Mouse (Mus musculus): ENCODE results near the gene Ston2. TPM values are rescaled to one million over a fixed set of nuclear protein-coding genes. Genes with fewer than 3 reads are reported as not detected.
"Not testable (repeated sequence)": the region's sequence is repeated elsewhere in the genome, so short reads cannot be mapped to it uniquely, and the experiment has no call there.

Gene Ston2
- polyA plus RNA-seq, 1 experiment from 2014 or later = 14.8 TPM

DNA sequence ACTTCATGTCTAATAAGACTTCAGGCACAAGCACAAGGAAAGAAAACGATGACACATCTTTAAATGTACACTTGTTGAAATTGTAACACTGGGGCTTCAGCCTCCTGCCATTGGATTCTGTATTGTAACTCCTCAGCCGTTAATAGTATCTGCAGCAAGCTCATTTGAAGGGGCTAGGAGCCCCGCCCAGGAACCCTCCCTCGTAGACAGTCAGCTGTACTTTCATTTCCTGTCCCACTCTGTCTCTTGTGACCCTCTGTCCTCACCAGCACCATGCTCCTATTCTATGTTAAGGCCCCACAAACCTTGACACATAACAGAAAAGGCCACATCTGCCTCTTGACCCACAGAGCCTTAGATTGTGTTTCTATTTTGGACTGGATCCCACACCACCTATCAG, 3.6 kb upstream of the Ston2 start:
- DNase-seq (ENCODE audit: low read depth, low spot score) (no peak), ATAC-seq (no peak)
- CTCF ChIA-PET = no interaction called here
- TF ChIP-seq CTCF (IDR thresholded peaks at IDR 0.05) = no peak
- H3K27me3 ChIP-seq = peaks cover 7% of the 10 kb centered on the region
- in situ Hi-C loops (cut with MboI; ENCODE audit: low pct_unique_long_range_greater_than_20kb) = loop anchor here (5.0 to 25.0 kb wide), 2 partner anchors 150 to 380 kb away; no protein-coding TSS in a partner anchor
- POLR2A ChIA-PET = no interaction called here

- no peak for ATAC-seq
- ChIA-PET POLR2A (no interaction called here), CTCF (interaction anchor here (0.6 to 2.4 kb wide), 14 partner anchors 9 to 210 kb away, joined by 3 to 13 read pairs (median 4); no protein-coding TSS in a partner anchor)
- TF ChIP-seq CTCF (IDR thresholded peaks at IDR 0.05) = peak; percentile 63
- peak; percentile 10 for DNase-seq (ENCODE audit: low read depth, low spot score)
- peaks cover 7% of the 10 kb centered on the region for H3K27me3 ChIP-seq
- in situ Hi-C loops (cut with MboI; ENCODE audit: low pct_unique_long_range_greater_than_20kb) = loop anchor here (5.0 to 25.0 kb wide), 2 partner anchors 148 to 378 kb away; no protein-coding TSS in a partner anchor
Measured at GRCm38 (mm10) chr12:91789801-91790200, 1.6 kb upstream of the Ston2 start.

- ATAC-seq; DNase-seq (ENCODE audit: low read depth, low spot score); H3K27me3 ChIP-seq; POLR2A ChIA-PET: not testable (repeated sequence)
- in situ Hi-C loops (cut with MboI; ENCODE audit: low pct_unique_long_range_greater_than_20kb) = loop anchor here (25.0 kb wide), 1 partner anchor 376 kb away; no protein-coding TSS in a partner anchor
- CTCF ChIA-PET = interaction anchor here (1.0 to 2.4 kb wide), 6 partner anchors 8 to 164 kb away, joined by 3 to 13 read pairs (median 3); no protein-coding TSS in a partner anchor
Measured at GRCm38 (mm10) chr12:91788446-91788845, 259 bp upstream of the Ston2 start.

DNA sequence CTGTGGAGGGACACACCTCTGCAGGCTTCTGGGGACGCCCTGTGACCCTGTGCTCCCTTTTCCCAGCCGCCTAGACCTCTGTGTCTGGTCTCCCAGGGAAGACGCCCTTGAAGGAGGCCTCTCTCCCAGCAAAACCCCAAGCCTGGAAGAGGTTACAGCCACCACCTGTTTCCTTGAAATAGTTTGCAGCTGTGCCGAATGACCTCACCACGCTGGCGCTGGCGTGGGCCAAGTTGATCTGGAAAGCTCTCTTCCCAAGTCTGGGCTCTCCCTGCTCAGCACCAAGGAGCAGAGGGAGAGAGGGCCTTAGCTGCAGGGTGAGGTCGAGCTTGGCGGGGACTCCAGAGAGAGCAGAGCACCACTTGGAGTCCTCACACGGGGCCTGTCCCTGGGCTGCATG, 1.8 kb downstream of the Ston2 start:
- ChIA-PET POLR2A (no interaction called here), CTCF (no interaction called here)
- in situ Hi-C loops (cut with MboI; ENCODE audit: low pct_unique_long_range_greater_than_20kb) = loop anchor here (25.0 kb wide), 1 partner anchor 374 kb away; no protein-coding TSS in a partner anchor
- H3K27me3 ChIP-seq = no peaks in the 10 kb centered on the region
- ATAC-seq (no peak), DNase-seq (ENCODE audit: low read depth, low spot score) (no peak)
- TF ChIP-seq CTCF (IDR thresholded peaks at IDR 0.05) = no peak

- H3K27me3 ChIP-seq = no peaks in the 10 kb centered on the region
- CTCF ChIA-PET = interaction anchor here (1.9 to 2.6 kb wide), 2 partner anchors 8 to 41 kb away, joined by 5 to 7 read pairs; partner anchors contain the start of gene Ston2
- no peak for TF ChIP-seq CTCF (IDR thresholded peaks at IDR 0.05)
- ATAC-seq (no peak), DNase-seq (ENCODE audit: low read depth, low spot score) (no peak)
- POLR2A ChIA-PET = interaction anchor here (0.6 kb wide), 1 partner anchor 190 kb away, joined by 3 read pairs; no protein-coding TSS in a partner anchor
- in situ Hi-C loops (cut with MboI; ENCODE audit: low pct_unique_long_range_greater_than_20kb) = loop anchor here (5.0 to 25.0 kb wide), 2 partner anchors 34 to 369 kb away; no protein-coding TSS in a partner anchor
Measured at GRCm38 (mm10) chr12:91781432-91781831, 6.8 kb downstream of the Ston2 start.

DNA sequence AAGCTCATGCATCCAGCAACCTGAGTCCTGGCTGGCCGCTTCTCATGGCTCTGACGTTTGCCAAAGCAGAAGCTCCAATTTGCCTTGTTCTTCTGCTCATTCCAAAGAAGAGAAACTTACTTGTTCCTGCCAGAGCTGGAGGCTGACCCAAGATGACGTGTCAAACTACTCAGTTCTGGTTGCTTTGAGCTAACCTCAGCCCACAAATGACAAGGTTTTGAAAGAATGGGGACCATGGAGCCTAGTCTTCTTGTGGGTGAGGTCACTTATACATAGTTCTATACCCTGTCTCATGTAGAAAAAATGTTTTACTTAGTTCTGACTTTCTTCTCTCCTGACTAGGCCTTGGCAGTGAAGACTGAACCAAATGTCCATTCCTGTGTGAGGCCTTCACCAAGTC, 7.7 kb downstream of the Ston2 start:
- TF ChIP-seq CTCF (IDR thresholded peaks at IDR 0.05) = no peak
- ChIA-PET CTCF (interaction anchor here (0.8 to 2.6 kb wide), 3 partner anchors 9 to 40 kb away, joined by 3 to 7 read pairs (median 5); partner anchors contain the start of gene Ston2), POLR2A (no interaction called here)
- ATAC-seq (no peak), DNase-seq (ENCODE audit: low read depth, low spot score) (no peak)
- in situ Hi-C loops (cut with MboI; ENCODE audit: low pct_unique_long_range_greater_than_20kb) = loop anchor here (5.0 to 25.0 kb wide), 2 partner anchors 33 to 368 kb away; no protein-coding TSS in a partner anchor
- H3K27me3 ChIP-seq = no peaks in the 10 kb centered on the region

DNA sequence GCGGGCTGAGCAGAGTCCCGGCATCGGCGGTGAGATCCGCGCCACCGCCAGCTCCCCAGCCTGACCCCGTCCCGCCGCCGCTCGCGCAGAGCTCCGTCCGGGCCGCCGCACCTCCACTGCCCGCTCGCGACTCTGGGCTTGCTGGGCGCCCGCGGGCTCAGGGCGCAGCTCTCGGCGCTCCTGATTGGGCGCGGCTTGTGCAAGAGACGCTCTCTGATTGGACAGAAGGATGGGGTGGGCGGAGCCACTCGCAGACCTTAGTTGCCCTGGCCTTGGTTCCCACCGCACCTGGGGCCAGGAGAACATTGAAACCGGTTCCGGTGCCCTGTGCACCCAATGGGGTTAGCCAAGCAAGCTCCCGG, 9.2 kb downstream of the Ston2 start:
- in situ Hi-C loops (cut with MboI; ENCODE audit: low pct_unique_long_range_greater_than_20kb) = loop anchor here (25.0 kb wide), 1 partner anchor 367 kb away; no protein-coding TSS in a partner anchor
- no peaks in the 10 kb centered on the region for H3K27me3 ChIP-seq
- ChIA-PET CTCF (interaction anchor here (1.0 to 1.5 kb wide), 6 partner anchors 9 to 138 kb away, joined by 3 to 4 read pairs (median 3); partner anchors contain the start of gene Ston2), POLR2A (interaction anchor here (1.3 to 1.9 kb wide), 2 partner anchors 30 to 72 kb away, joined by 4 to 6 read pairs; no protein-coding TSS in a partner anchor)
- ATAC-seq (peak; percentile 95), DNase-seq (ENCODE audit: low read depth, low spot score) (no peak)
- TF ChIP-seq CTCF (IDR thresholded peaks at IDR 0.05) = no peak

DNA sequence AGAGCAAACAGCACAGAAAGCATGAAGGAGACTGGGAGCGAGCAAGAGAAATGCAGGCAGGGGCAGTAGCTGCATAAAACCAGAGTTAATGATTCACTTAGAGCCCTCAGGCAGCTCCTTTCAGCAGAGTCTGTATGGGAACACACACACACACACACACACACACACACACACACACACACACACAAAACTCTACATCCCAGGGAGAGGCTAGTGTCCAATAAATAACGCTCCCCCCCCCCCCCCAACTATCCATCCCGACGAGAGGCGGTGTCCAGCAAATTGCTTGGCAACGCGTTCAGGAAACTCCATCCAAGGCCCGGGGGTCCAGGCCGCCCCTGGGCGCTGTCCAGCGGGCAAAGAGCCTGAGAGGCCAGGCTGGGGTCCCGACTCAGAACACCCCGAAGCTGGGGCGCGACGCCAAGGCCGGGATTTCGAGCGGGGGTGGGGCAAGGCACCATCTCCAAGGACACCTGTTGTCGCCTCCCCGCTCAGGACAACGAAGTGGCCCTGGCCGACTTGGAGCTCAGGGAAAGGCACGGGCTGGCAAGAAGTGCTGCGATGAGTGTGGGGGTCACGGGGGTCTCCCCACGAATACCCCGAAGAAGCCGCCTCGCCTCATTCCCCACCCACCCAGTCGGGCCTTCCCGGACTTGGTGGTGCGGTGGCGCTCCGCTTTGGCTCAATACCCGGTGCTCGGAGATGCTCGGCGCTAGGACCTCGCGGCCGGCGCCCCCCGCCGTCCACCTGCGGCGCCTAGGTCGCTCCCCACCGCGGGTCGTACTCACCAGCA, 9.8 kb downstream of the Ston2 start:
- no peak for DNase-seq (ENCODE audit: low read depth, low spot score)
- peak; percentile 51 for ATAC-seq
- no peak for TF ChIP-seq CTCF (IDR thresholded peaks at IDR 0.05)
- in situ Hi-C loops (cut with MboI; ENCODE audit: low pct_unique_long_range_greater_than_20kb) = loop anchor here (25.0 kb wide), 1 partner anchor 366 kb away; no protein-coding TSS in a partner anchor
- no peaks in the 10 kb centered on the region for H3K27me3 ChIP-seq
- CTCF ChIA-PET = interaction anchor here (1.0 to 1.5 kb wide), 7 partner anchors 9 to 138 kb away, joined by 3 to 4 read pairs (median 3); partner anchors contain the start of gene Ston2
- POLR2A ChIA-PET = interaction anchor here (1.3 to 1.9 kb wide), 2 partner anchors 29 to 71 kb away, joined by 4 to 6 read pairs; no protein-coding TSS in a partner anchor

DNA sequence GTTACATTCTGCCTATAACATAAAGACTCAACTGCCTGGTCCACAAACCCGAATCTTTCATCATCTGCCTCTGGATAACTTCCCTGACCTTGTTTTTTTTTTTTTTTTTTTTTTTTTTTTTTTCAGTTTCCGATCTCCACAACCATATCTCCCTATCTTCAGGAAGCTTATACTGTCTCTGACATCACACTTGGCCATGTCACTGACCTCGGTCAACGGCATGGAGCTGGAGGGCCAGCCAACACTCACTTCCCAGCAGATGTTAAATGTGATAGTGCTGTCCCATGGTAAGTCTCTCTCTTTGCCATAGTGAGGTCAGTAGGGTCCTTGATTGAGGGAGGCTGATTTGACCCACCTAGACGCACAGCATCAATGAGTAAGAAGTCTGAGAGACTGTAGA, 11.8 kb downstream of the Ston2 start:
- CTCF ChIA-PET = no interaction called here
- ATAC-seq = no peak
- POLR2A ChIA-PET = interaction anchor here (0.7 to 0.9 kb wide), 2 partner anchors 30 to 36 kb away, joined by 3 to 7 read pairs; no protein-coding TSS in a partner anchor
- in situ Hi-C loops (cut with MboI; ENCODE audit: low pct_unique_long_range_greater_than_20kb) = loop anchor here (25.0 kb wide), 1 partner anchor 364 kb away; no protein-coding TSS in a partner anchor
- TF ChIP-seq CTCF (IDR thresholded peaks at IDR 0.05) = no peak
- no peak for DNase-seq (ENCODE audit: low read depth, low spot score)
- H3K27me3 ChIP-seq = no peaks in the 10 kb centered on the region

- DNase-seq (ENCODE audit: low read depth, low spot score) (no peak), ATAC-seq (peak; percentile 18)
- in situ Hi-C loops (cut with MboI; ENCODE audit: low pct_unique_long_range_greater_than_20kb) = loop anchor here (25.0 kb wide), 1 partner anchor 363 kb away; no protein-coding TSS in a partner anchor
- CTCF ChIA-PET = interaction anchor here (1.0 kb wide), 1 partner anchor 46 kb away, joined by 3 read pairs; no protein-coding TSS in a partner anchor
- no peak for TF ChIP-seq CTCF (IDR thresholded peaks at IDR 0.05)
- H3K27me3 ChIP-seq = no peaks in the 10 kb centered on the region
- POLR2A ChIA-PET = interaction anchor here (0.6 kb wide), 2 partner anchors 10 to 40 kb away, joined by 3 to 4 read pairs; no protein-coding TSS in a partner anchor
Measured at GRCm38 (mm10) chr12:91774811-91775284, 13.3 kb downstream of the Ston2 start.

All from Patski (cell line).